Mouse (Mus musculus) limb, embryonic 13.5 days (tissue): ENCODE data around the gene Upf2. TPM values are rescaled to one million over a fixed set of nuclear protein-coding genes. Genes with fewer than 3 reads are reported as not detected.

Source experiments
- ATAC-seq: fragments of 200-750 bp; cut with Nextera tagmentation; 2 replicates; pipeline ENCODE4 v1.8.0; 2017; ENCODE audit warnings: low read depth, moderate number of reproducible peaks, moderate TSS enrichment; ENCODE audit not compliant: low FRiP score
- H3K27ac ChIP-seq: fragments of 300-500 bp; sonication (generic); 2 replicates; pipeline ENCODE4 v1.5.1; 2015; ENCODE audit warnings: inconsistent platforms, mild to moderate bottlenecking, moderate library complexity
- H3K27me3 ChIP-seq: fragments of 300-500 bp; sonication (generic); 2 replicates; pipeline ENCODE4 v1.6.1; 2015; ENCODE audit warnings: mild to moderate bottlenecking, inconsistent platforms
- H3K36me3 ChIP-seq: fragments of 300-500 bp; sonication (generic); 2 replicates; pipeline ENCODE4 v1.6.1; 2015; ENCODE audit warnings: inconsistent platforms, mild to moderate bottlenecking, moderate library complexity
- H3K4me1 ChIP-seq: fragments of 300-500 bp; sonication (generic); 2 replicates; pipeline ENCODE4 v1.6.1; 2015; ENCODE audit warnings: inconsistent platforms
- H3K4me2 ChIP-seq: fragments of 300-500 bp; sonication (generic); replicated peaks from 2 replicates; pipeline ENCODE4 v1.6.1; 2015; ENCODE audit warnings: inconsistent platforms, mild to moderate bottlenecking, moderate library complexity
- H3K4me3 ChIP-seq: fragments of 300-500 bp; sonication (generic); 2 replicates; pipeline ENCODE4 v1.5.1; 2015; ENCODE audit warnings: moderate library complexity, mild to moderate bottlenecking, inconsistent platforms
- H3K9ac ChIP-seq: fragments of 300-500 bp; sonication (generic); 2 replicates; pipeline ENCODE4 v1.6.1; 2015; ENCODE audit warnings: mild to moderate bottlenecking, inconsistent platforms
- H3K9me3 ChIP-seq: fragments of 300-500 bp; sonication (generic); 2 replicates; pipeline ENCODE4 v1.6.1; 2016; ENCODE audit warnings: inconsistent platforms
- WGBS: fragments of 180-500 bp; shearing (Covaris S2); methylation state at CpG from one replicate; pipeline ENCODE4 v1.1.7; 2015; 5-methylcytosine and 5-hydroxymethylcytosine counted together
- polyA plus RNA-seq: library from polyadenylated mRNA; unstranded; fragments of >200 nt; fragmentation: Nextera tagmentation; extraction: Ambion mirVana; gene quantifications from 2 replicates; pipeline ENCODE4 v1.2.1, GENCODE M21; 2015

Gene Upf2
- polyA plus RNA-seq, 1 experiment from 2014 or later: 12.1 TPM

GRCm38 (mm10) chr2:6046796-6047195 lies 95.5 kb downstream of the Upf2 start:
- 68% methylated on average over 7 of the region's 7 CpGs for WGBS
- Histone ChIP-seq H3K4me3 (no peak overlapping the region), H3K4me2 (no peak overlapping the region), H3K27ac (no peak overlapping the region), H3K36me3 (peaks cover 63% of the 10 kb centered on the region), H3K9ac (no peak overlapping the region), H3K9me3 (no peaks in the 10 kb centered on the region), H3K27me3 (no peaks in the 10 kb centered on the region), H3K4me1 (no peaks in the 10 kb centered on the region)
- no peak for ATAC-seq

- Histone ChIP-seq H3K36me3 (peaks cover 66% of the 10 kb centered on the region), H3K27ac (no peak overlapping the region), H3K9me3 (no peaks in the 10 kb centered on the region), H3K27me3 (no peaks in the 10 kb centered on the region), H3K4me1 (no peaks in the 10 kb centered on the region), H3K4me2 (no peak overlapping the region), H3K4me3 (no peak overlapping the region), H3K9ac (no peak overlapping the region)
- WGBS: 83% methylated on average over 4 of the region's 4 CpGs
- no peak for ATAC-seq
Measured at GRCm38 (mm10) chr2:6048570-6048969, 97.3 kb downstream of the Upf2 start.

- no peak overlapping the region for H3K4me2 ChIP-seq
- no peak overlapping the region for H3K9ac ChIP-seq
- H3K4me3 ChIP-seq: no peak overlapping the region
- no peaks in the 10 kb centered on the region for H3K9me3 ChIP-seq
- 88% methylated on average over 3 of the region's 3 CpGs for WGBS
- no peaks in the 10 kb centered on the region for H3K4me1 ChIP-seq
- no peak overlapping the region for H3K27ac ChIP-seq
- no peaks in the 10 kb centered on the region for H3K27me3 ChIP-seq
- ATAC-seq: no peak
- peaks cover 65% of the 10 kb centered on the region for H3K36me3 ChIP-seq
Measured at GRCm38 (mm10) chr2:6049018-6049417, 97.7 kb downstream of the Upf2 start.

GRCm38 (mm10) chr2:6055466-6055865 lies 104.2 kb downstream of the Upf2 start:
- H3K4me1 ChIP-seq: no peaks in the 10 kb centered on the region

GRCm38 (mm10) chr2:6056518-6056917 lies 105.2 kb downstream of the Upf2 start:
- Histone ChIP-seq H3K9ac (no peak overlapping the region), H3K9me3 (no peaks in the 10 kb centered on the region), H3K27me3 (no peaks in the 10 kb centered on the region), H3K36me3 (peaks cover 48% of the 10 kb centered on the region), H3K4me3 (no peak overlapping the region), H3K4me2 (no peak overlapping the region), H3K27ac (no peak overlapping the region), H3K4me1 (no peaks in the 10 kb centered on the region)
- ATAC-seq: no peak
- 96% methylated on average over 3 of the region's 3 CpGs for WGBS

More at GRCm38 (mm10) chr2:6055466-6055865, 104.2 kb downstream of the Upf2 start:
- Histone ChIP-seq H3K4me3 (no peak overlapping the region), H3K27me3 (no peaks in the 10 kb centered on the region), H3K27ac (no peak overlapping the region), H3K36me3 (peaks cover 59% of the 10 kb centered on the region), H3K9ac (no peak overlapping the region), H3K9me3 (no peaks in the 10 kb centered on the region), H3K4me2 (no peak overlapping the region)
- ATAC-seq: no peak
- WGBS: 94% methylated on average over 11 of the region's 11 CpGs

- Histone ChIP-seq H3K9ac (no peak overlapping the region), H3K9me3 (no peaks in the 10 kb centered on the region), H3K27me3 (no peaks in the 10 kb centered on the region), H3K36me3 (peaks cover 29% of the 10 kb centered on the region), H3K4me3 (no peak overlapping the region), H3K27ac (no peak overlapping the region; the same call in 1 of the 2 replicates), H3K4me2 (no peak overlapping the region), H3K4me1 (no peaks in the 10 kb centered on the region)
- ATAC-seq: no peak
- WGBS: 83% methylated on average over 2 of the region's 2 CpGs
Measured at GRCm38 (mm10) chr2:6059291-6059690, 108.0 kb downstream of the Upf2 start.

- WGBS: 78% methylated on average over 10 of the region's 10 CpGs
- H3K9ac ChIP-seq: no peak overlapping the region
- no peak overlapping the region for H3K4me3 ChIP-seq
- H3K27me3 ChIP-seq: no peaks in the 10 kb centered on the region
- H3K4me2 ChIP-seq: no peak overlapping the region
- peaks cover 21% of the 10 kb centered on the region for H3K36me3 ChIP-seq
- ATAC-seq: no peak
- no peaks in the 10 kb centered on the region for H3K9me3 ChIP-seq
- no peak overlapping the region for H3K27ac ChIP-seq
- H3K4me1 ChIP-seq: no peaks in the 10 kb centered on the region
Measured at GRCm38 (mm10) chr2:6060071-6060804, 109.0 kb downstream of the Upf2 start.

- H3K9ac ChIP-seq: no peak overlapping the region
- H3K4me1 ChIP-seq: no peaks in the 10 kb centered on the region
- H3K27me3 ChIP-seq: no peaks in the 10 kb centered on the region
- no peak overlapping the region for H3K4me2 ChIP-seq
- no peak overlapping the region for H3K4me3 ChIP-seq
- no peak overlapping the region for H3K27ac ChIP-seq
- no peaks in the 10 kb centered on the region for H3K36me3 ChIP-seq
- no peak for ATAC-seq
- H3K9me3 ChIP-seq: no peaks in the 10 kb centered on the region
- WGBS: 88% methylated on average over 6 of the region's 6 CpGs
Measured at GRCm38 (mm10) chr2:6067341-6067740, 116.1 kb downstream of the Upf2 start.

- H3K4me2 ChIP-seq: no peak overlapping the region
- 40% methylated on average over 11 of the region's 11 CpGs for WGBS
- no peak overlapping the region for H3K4me3 ChIP-seq
- H3K4me1 ChIP-seq: peaks cover 8% of the 10 kb centered on the region
- H3K36me3 ChIP-seq: no peaks in the 10 kb centered on the region
- no peaks in the 10 kb centered on the region for H3K9me3 ChIP-seq
- H3K27ac ChIP-seq: no peak overlapping the region
- no peak overlapping the region for H3K9ac ChIP-seq
- H3K27me3 ChIP-seq: no peaks in the 10 kb centered on the region
- ATAC-seq: no peak
Measured at GRCm38 (mm10) chr2:6070925-6071324, 119.7 kb downstream of the Upf2 start.

- no peak overlapping the region for H3K9ac ChIP-seq
- no peak for ATAC-seq
- H3K27me3 ChIP-seq: no peaks in the 10 kb centered on the region
- H3K4me2 ChIP-seq: no peak overlapping the region
- H3K9me3 ChIP-seq: no peaks in the 10 kb centered on the region
- 60% methylated on average over 11 of the region's 11 CpGs for WGBS
- no peaks in the 10 kb centered on the region for H3K36me3 ChIP-seq
- peaks cover 8% of the 10 kb centered on the region for H3K4me1 ChIP-seq
- H3K4me3 ChIP-seq: no peak overlapping the region
- no peak overlapping the region for H3K27ac ChIP-seq
Measured at GRCm38 (mm10) chr2:6071598-6072440, 120.5 kb downstream of the Upf2 start.

- H3K36me3 ChIP-seq: no peaks in the 10 kb centered on the region
- WGBS: 67% methylated on average over 7 of the region's 7 CpGs
- no peak for ATAC-seq
Measured at GRCm38 (mm10) chr2:6072685-6073260, 121.5 kb downstream of the Upf2 start.

GRCm38 (mm10) chr2:6074891-6075529 lies 123.7 kb downstream of the Upf2 start:
- Histone ChIP-seq H3K9me3 (no peaks in the 10 kb centered on the region), H3K4me2 (no peak overlapping the region), H3K4me1 (peaks cover 14% of the 10 kb centered on the region), H3K27ac (peak overlapping the region; percentile 33; the same call in 1 of the 2 replicates), H3K4me3 (no peak overlapping the region), H3K27me3 (no peaks in the 10 kb centered on the region), H3K36me3 (no peaks in the 10 kb centered on the region), H3K9ac (no peak overlapping the region)
- peak; percentile 45; the same call in 1 of the 2 replicates for ATAC-seq
- 40% methylated on average over 10 of the region's 10 CpGs for whole genome bisulfite sequencing

More at GRCm38 (mm10) chr2:6072685-6073260, 121.5 kb downstream of the Upf2 start:
- Histone ChIP-seq H3K27ac (no peak overlapping the region), H3K4me3 (no peak overlapping the region), H3K4me2 (no peak overlapping the region), H3K27me3 (no peaks in the 10 kb centered on the region), H3K9ac (no peak overlapping the region), H3K9me3 (no peaks in the 10 kb centered on the region), H3K4me1 (peaks cover 13% of the 10 kb centered on the region)
